Mouse (Mus musculus) v-Abl transformed pro-B cells (cell line): ENCODE measurements around the gene Olfr1312.
"Not testable (repeated sequence)": the region's sequence is repeated elsewhere in the genome, so short reads cannot be mapped to it uniquely, and the experiment has no call there.

ENCODE experiments used
- in situ Hi-C, 2 experiments: fragments of 400-800 bp; cut with MboI; formaldehyde crosslinking; loops; one replicate each; pipeline ENCODE4 v1.15.1; 2025; ENCODE audit not compliant: unreplicated experiment in 2 of 2

Olfr1312 gene

GRCm38 (mm10) chr2:112050138-112050537 is at the start of gene Olfr1312:
TSS of gene Olfr1312 (minus strand) at chr2:112050238.
- in situ Hi-C loops: no loop called here

DNA sequence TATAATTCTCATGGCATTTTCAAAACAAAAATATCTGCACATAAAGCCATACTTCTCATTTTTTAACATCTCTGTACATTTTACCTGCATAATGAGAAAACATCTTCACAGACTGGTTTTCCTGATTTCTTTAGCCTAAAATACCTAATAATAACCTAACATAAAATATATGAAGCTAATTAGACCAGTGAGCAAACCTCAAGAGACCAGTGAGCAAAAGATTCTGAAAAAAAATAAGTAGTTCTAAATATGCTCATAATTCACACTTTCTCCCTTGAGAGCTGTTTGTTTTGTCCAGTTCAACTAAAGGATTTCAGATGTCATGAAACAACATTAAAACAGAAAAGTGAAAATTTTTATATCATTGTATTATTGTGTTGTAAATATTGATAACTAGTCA is 46.6 kb upstream of the Olfr1312 start, which contains the start of gene Olfr1314:
Gene Olfr1314, minus strand, starts transcription at position 101 of the 400 bp plus-strand sequence.
- in situ Hi-C loops: no loop called here

DNA sequence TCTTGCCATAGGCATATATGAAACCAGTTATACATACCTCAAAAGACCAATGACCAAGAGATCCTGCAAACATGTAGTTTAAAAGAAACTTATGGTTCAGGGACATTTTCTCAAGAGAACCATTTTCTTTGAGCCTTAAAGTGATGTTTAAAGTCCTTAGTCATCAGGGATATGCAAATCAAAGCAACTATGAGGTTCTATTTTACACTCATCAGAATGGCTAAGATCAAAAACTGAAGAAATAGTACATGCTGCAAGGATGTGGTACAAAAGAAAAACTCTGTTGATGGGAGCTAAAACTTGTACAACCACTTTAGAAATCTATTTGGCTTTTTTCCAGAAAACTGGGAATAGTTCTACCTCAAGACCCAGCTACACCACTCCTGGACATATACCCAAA is 27.7 kb upstream of the Olfr1312 start, which contains the start of gene Olfr1313:
Gene Olfr1313, minus strand, starts transcription at position 101 of the 400 bp plus-strand sequence.
- in situ Hi-C loops: no loop called here

DNA sequence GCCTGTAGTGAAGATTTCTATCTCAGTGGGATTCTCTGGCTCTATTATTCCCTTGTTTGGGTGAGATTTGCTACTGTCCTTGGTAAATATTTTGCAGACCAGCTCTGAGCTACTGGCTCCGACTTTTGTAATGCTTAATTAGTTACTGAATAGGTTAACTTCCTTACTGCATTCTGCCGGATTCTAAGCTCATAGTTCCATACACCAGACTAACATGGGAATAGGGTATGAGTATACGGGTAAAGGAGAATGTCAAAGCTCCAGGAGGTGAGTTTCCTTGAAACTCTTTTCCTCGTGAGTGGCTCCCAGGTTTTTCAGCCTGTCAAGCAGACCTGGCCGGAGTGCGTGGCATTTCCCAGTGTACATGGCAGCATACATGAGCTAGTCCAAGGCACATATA is 23.1 kb downstream of the Olfr1312 start:
- in situ Hi-C loops: not testable (repeated sequence)

- in situ Hi-C loops: no loop called here
These were observed 25.7 kb downstream of the Olfr1312 start, which contains the start of gene Olfr1311 for GRCm38 (mm10) chr2:112024312-112024711. TSS of gene Olfr1311 (minus strand) at chr2:112024412.

- in situ Hi-C loops: no loop called here
These were observed 35.1 kb downstream of the Olfr1312 start for GRCm38 (mm10) chr2:112014900-112015299.

DNA sequence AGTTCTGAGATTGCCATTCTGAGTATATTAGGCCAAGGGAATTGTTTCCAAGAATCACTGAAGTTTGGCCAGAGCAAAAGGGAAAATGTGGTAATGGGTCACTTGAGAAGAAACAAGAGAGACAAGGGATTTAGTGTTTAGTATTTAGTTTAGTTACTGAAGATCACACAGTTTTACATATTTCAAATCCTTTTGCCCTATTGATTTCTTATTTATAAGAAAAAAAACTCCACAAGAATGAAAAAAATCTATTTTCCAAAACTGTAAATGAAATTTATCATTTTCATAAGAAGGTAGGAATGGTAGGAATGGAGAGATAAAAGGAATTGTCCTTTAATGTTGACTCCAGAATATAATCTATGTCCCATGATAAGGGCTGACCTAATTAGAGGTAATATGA is 37.4 kb downstream of the Olfr1312 start, which contains the start of gene Olfr1310:
Gene Olfr1310, minus strand, starts transcription at position 101 of the 400 bp plus-strand sequence.
- in situ Hi-C loops: no loop called here

DNA sequence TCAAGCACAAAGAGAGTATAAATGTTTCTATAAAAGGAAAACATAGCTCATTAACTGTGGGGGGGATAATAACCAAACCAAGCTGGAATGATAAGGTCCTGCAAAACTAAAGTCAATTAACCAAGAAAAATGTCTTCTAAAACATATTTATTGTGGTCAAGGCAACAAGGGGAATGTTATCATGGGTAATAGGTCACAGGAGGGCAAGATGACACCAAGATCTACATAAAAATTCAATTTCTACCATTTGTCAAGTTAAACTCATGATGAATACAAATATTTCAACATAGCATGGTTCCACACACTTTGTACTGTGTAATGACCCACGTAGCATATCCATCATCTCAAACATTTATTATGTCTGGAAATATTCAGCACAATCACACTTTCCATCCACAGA is 59.9 kb downstream of the Olfr1312 start, which contains the start of gene Olfr1309:
Gene Olfr1309, minus strand, starts transcription at position 101 of the 400 bp plus-strand sequence.
- in situ Hi-C loops: no loop called here
